In the genomic region with DNA sequence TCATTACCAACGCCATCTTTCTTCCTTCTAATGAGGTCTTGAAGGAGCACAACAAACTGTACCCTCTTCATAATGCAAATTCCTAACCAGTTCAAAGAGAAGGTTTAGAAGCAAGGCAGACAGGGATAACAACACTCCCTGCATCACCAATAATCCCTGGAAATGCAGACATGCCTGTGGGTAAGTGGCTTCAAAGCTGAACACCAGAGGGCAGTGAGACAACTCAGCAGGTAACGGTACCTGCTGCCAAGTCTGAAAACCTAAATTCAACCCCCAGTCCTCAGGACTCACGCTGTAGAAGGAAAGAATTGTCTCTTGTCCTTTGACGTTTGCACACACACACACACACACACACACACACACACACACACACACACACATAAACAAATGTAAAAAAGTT, we compare ENCODE assay signal across 22 mouse cellular contexts.
A peak's percentile ranks its signal among the peaks of the same experiment; 100 is the strongest.
DNase-seq lines count a peak whose midpoint lies in the region; ATAC-seq and TF ChIP-seq lines count a peak whose summit lies in the region.
"Had no signal": no experiment of that assay in that cellular context is flagged by ENCODE, and none has a peak within 500 bp of the region (broad histone marks: within the 10 kb centered on the region; RNA-seq: fewer than 3 reads in every experiment).

No protein-coding gene starts in this region.

- TF ChIP-seq CTCF in forebrain, postnatal 0 days (IDR thresholded peaks at IDR 0.05; ENCODE audit: low read depth) = peak; percentile 24; the same call in 1 of the 2 replicates
- peak; percentile 20 for TF ChIP-seq CTCF in left cerebral cortex, adult 2 months (IDR thresholded peaks at IDR 0.05)
- TF ChIP-seq CTCF in midbrain, postnatal 0 days (IDR thresholded peaks at IDR 0.05) = peak; percentile 46

- DNase-seq in forebrain, postnatal 0 days = no peak
- DNase-seq in forebrain, embryonic 14.5 days (ENCODE audit: low spot score) = no peak
- no peak for DNase-seq in left cerebral cortex, adult 2 months (ENCODE audit: extremely low spot score in 1 of 2, low spot score in 2 of 2)
- no peak for DNase-seq in left cerebral cortex, postnatal 14 days (ENCODE audit: low spot score in 2 of 2)
- no peak for DNase-seq in midbrain, postnatal 0 days (ENCODE audit: low spot score)
- DNase-seq in yolk sac, embryonic 10.5 days (ENCODE audit: low spot score) = no peak
- DNase-seq: adrenal gland, adult 8-10 months; B cell, adult 2 months; cerebellum, adult 11 months; gastrocnemius, postnatal 14 days; heart, adult 2 months; heart, postnatal 4 days; kidney, adult 9 months; kidney, postnatal 36 days; right cerebral cortex, postnatal 4 days had no signal

- intact Hi-C loops in left cerebral cortex, adult 2 months (cut with DNase I) = no loop called here
- intact Hi-C loops in left cerebral cortex, postnatal 14 days (cut with DNase I) = no loop called here

- no peaks in the 10 kb centered on the region for H3K9me3 ChIP-seq in forebrain, postnatal 0 days (ENCODE audit: low read length)
- H3K9me3 ChIP-seq in forebrain, embryonic 14.5 days (replicated peaks; ENCODE audit: control insufficient read depth, low read length) = no peaks in the 10 kb centered on the region
- no peaks in the 10 kb centered on the region for H3K9me3 ChIP-seq in midbrain, postnatal 0 days (ENCODE audit: low read length)
- no peaks in the 10 kb centered on the region for H3K9me3 ChIP-seq in midbrain, embryonic 13.5 days
- H3K9me3 ChIP-seq: hindbrain, embryonic 15.5 days; limb, embryonic 10.5 days; liver, embryonic 15.5 days; midbrain, embryonic 10.5 days; neural tube, embryonic 12.5 days had no signal

- H3K4me3 ChIP-seq in forebrain, postnatal 0 days (ENCODE audit: low read depth, low read length) = no peak overlapping the region
- H3K4me3 ChIP-seq in forebrain, embryonic 14.5 days (ENCODE audit: low read depth, low read length) = no peak overlapping the region
- H3K4me3 ChIP-seq in left cerebral cortex, adult 2 months = no peak overlapping the region
- no peak overlapping the region for H3K4me3 ChIP-seq in midbrain, postnatal 0 days (ENCODE audit: low read depth, low read length)
- H3K4me3 ChIP-seq in midbrain, embryonic 13.5 days (replicated peaks) = no peak overlapping the region
- H3K4me3 ChIP-seq: heart, adult 2 months; hindbrain, embryonic 15.5 days; limb, embryonic 10.5 days; liver, embryonic 15.5 days; midbrain, embryonic 10.5 days; neural tube, embryonic 12.5 days had no signal

- no peaks in the 10 kb centered on the region for H3K4me1 ChIP-seq in forebrain, postnatal 0 days (ENCODE audit: insufficient read depth)
- H3K4me1 ChIP-seq in forebrain, embryonic 14.5 days (ENCODE audit: control insufficient read depth, insufficient read depth, low read length) = no peaks in the 10 kb centered on the region
- 0 out of 2 replicates have a peak, but pooled peaks cover 3% of the 10 kb centered on the region for H3K4me1 ChIP-seq in midbrain, postnatal 0 days (ENCODE audit: insufficient read depth, low read length)
- no peaks in the 10 kb centered on the region for H3K4me1 ChIP-seq in midbrain, embryonic 13.5 days (replicated peaks)
- H3K4me1 ChIP-seq: hindbrain, embryonic 15.5 days; limb, embryonic 10.5 days; liver, embryonic 15.5 days; midbrain, embryonic 10.5 days; neural tube, embryonic 12.5 days had no signal

- H3K27ac ChIP-seq in forebrain, postnatal 0 days (ENCODE audit: low read depth, low read length) = no peak overlapping the region
- H3K27ac ChIP-seq in forebrain, embryonic 14.5 days (ENCODE audit: low read depth, low read length) = no peak overlapping the region
- H3K27ac ChIP-seq in left cerebral cortex, adult 2 months = no peak overlapping the region
- H3K27ac ChIP-seq in midbrain, postnatal 0 days (ENCODE audit: low read depth, low read length) = no peak overlapping the region
- H3K27ac ChIP-seq in midbrain, embryonic 13.5 days = no peak overlapping the region
- H3K27ac ChIP-seq: heart, adult 2 months; hindbrain, embryonic 15.5 days; limb, embryonic 10.5 days; liver, embryonic 15.5 days; macrophage; midbrain, embryonic 10.5 days; neural tube, embryonic 12.5 days had no signal

- no peaks in the 10 kb centered on the region for H3K27me3 ChIP-seq in forebrain, postnatal 0 days (ENCODE audit: insufficient read depth, low read length)
- no peaks in the 10 kb centered on the region for H3K27me3 ChIP-seq in forebrain, embryonic 14.5 days (replicated peaks; ENCODE audit: control insufficient read depth, insufficient read depth, low read length)
- no peaks in the 10 kb centered on the region for H3K27me3 ChIP-seq in midbrain, postnatal 0 days (ENCODE audit: insufficient read depth, low read length)
- no peaks in the 10 kb centered on the region for H3K27me3 ChIP-seq in midbrain, embryonic 13.5 days
- H3K27me3 ChIP-seq: hindbrain, embryonic 15.5 days; liver, embryonic 15.5 days; neural tube, embryonic 12.5 days had no signal

- H3K9ac ChIP-seq in forebrain, postnatal 0 days = no peak overlapping the region
- no peak overlapping the region for H3K9ac ChIP-seq in forebrain, embryonic 14.5 days (ENCODE audit: low read length)
- no peak overlapping the region for H3K9ac ChIP-seq in midbrain, postnatal 0 days (replicated peaks; ENCODE audit: low read length, poor library complexity, severe bottlenecking)
- H3K9ac ChIP-seq in midbrain, embryonic 13.5 days (replicated peaks) = no peak overlapping the region
- H3K9ac ChIP-seq: hindbrain, embryonic 15.5 days; liver, embryonic 15.5 days; neural tube, embryonic 12.5 days had no signal

- ATAC-seq in forebrain, postnatal 0 days = no peak
- no peak for ATAC-seq in forebrain, embryonic 14.5 days
- ATAC-seq in midbrain, postnatal 0 days (ENCODE audit: low FRiP score) = no peak
- no peak for ATAC-seq in midbrain, embryonic 13.5 days

- H3K36me3 ChIP-seq in forebrain, postnatal 0 days (ENCODE audit: insufficient read depth) = no peaks in the 10 kb centered on the region
- H3K36me3 ChIP-seq in forebrain, embryonic 14.5 days (ENCODE audit: control insufficient read depth, insufficient read depth, low read length) = no peaks in the 10 kb centered on the region
- H3K36me3 ChIP-seq in midbrain, postnatal 0 days (ENCODE audit: insufficient read depth, low read length) = no peaks in the 10 kb centered on the region
- no peaks in the 10 kb centered on the region for H3K36me3 ChIP-seq in midbrain, embryonic 13.5 days
- H3K36me3 ChIP-seq: hindbrain, embryonic 15.5 days; limb, embryonic 10.5 days; liver, embryonic 15.5 days; midbrain, embryonic 10.5 days; neural tube, embryonic 12.5 days had no signal

- no peak overlapping the region for H3K4me2 ChIP-seq in forebrain, postnatal 0 days (ENCODE audit: low read depth)
- H3K4me2 ChIP-seq in forebrain, embryonic 14.5 days (ENCODE audit: low read length) = no peak overlapping the region
- no peak overlapping the region for H3K4me2 ChIP-seq in midbrain, postnatal 0 days (ENCODE audit: low read depth, low read length, poor library complexity, severe bottlenecking)
- H3K4me2 ChIP-seq in midbrain, embryonic 13.5 days (replicated peaks) = no peak overlapping the region
- H3K4me2 ChIP-seq: hindbrain, embryonic 15.5 days; liver, embryonic 15.5 days; neural tube, embryonic 12.5 days had no signal

- WGBS in forebrain, postnatal 0 days = 50% methylated on average over 4 of the region's 4 CpGs
- WGBS in forebrain, embryonic 14.5 days = 51% methylated on average over 4 of the region's 4 CpGs
- 62% methylated on average over 4 of the region's 4 CpGs for WGBS in midbrain, postnatal 0 days
- 60% methylated on average over 4 of the region's 4 CpGs for WGBS in midbrain, embryonic 13.5 days
